Comparison of ENCODE assay signal across 10 mouse cellular contexts in the genomic region with DNA sequence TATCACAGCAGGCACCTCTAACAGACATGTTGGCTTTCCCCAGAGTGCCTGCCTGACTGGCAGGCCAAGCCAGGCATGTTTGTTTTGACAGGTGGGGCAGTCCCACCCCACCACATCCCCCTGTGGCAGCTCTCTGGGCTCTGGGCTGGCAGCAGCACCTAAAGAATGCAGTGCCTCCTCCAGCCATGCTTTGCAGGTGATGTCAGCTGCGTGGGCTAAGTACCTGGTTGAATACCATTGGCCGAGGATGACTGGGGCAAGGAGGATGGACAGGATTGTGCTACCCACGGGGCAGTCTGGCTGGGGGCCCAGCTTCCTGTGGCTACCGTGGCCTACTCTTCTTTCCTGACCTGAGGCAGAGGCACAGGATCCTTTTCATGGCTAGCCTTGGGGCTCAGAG.
DNase-seq lines count a peak whose midpoint lies in the region; ATAC-seq and TF ChIP-seq lines count a peak whose summit lies in the region.
"Had no signal": no experiment of that assay in that cellular context is flagged by ENCODE, and none has a peak within 500 bp of the region (broad histone marks: within the 10 kb centered on the region; RNA-seq: fewer than 3 reads in every experiment).

No protein-coding gene starts in this region.

- H3K27ac ChIP-seq in thymus, adult 2 months (ENCODE audit: control insufficient read depth, insufficient read depth, low read length), result no peak overlapping the region
- H3K27ac ChIP-seq in lung, embryonic 14.5 days (ENCODE audit: low read depth), result no peak overlapping the region
- no peak overlapping the region for H3K27ac ChIP-seq in kidney, embryonic 15.5 days
- H3K27ac ChIP-seq: embryonic facial prominence, embryonic 13.5 days; intestine, embryonic 15.5 days had no signal

- no peaks in the 10 kb centered on the region for H3K9me3 ChIP-seq in lung, embryonic 14.5 days (ENCODE audit: low read depth, low read length)
- H3K9me3 ChIP-seq in kidney, embryonic 15.5 days (replicated peaks), result no peaks in the 10 kb centered on the region
- H3K9me3 ChIP-seq: embryonic facial prominence, embryonic 13.5 days; intestine, embryonic 15.5 days had no signal

- TF ChIP-seq POLR2A in thymus, adult 2 months (IDR thresholded peaks at IDR 0.05; ENCODE audit: control insufficient read depth, extremely low read depth, insufficient read depth, low read length, poor library complexity), result no peak

- TF ChIP-seq CTCF in thymus, adult 2 months (IDR thresholded peaks at IDR 0.05; ENCODE audit: borderline replicate concordance, control insufficient read depth, extremely low read depth, insufficient read depth, low read length, poor library complexity), result no peak
- no peak for TF ChIP-seq CTCF in lung, embryonic 14.5 days (IDR thresholded peaks at IDR 0.05; ENCODE audit: low read depth)

- WGBS in thymus, adult 2 months, result 38% methylated on average over 4 of the region's 4 CpGs
- WGBS in lung, embryonic 14.5 days, result 32% methylated on average over 4 of the region's 4 CpGs
- WGBS in kidney, embryonic 15.5 days, result 57% methylated on average over 4 of the region's 4 CpGs

- no peak overlapping the region for H3K4me3 ChIP-seq in thymus, adult 2 months (ENCODE audit: control insufficient read depth, insufficient read depth, low read length)
- H3K4me3 ChIP-seq in lung, embryonic 14.5 days (ENCODE audit: low read depth, low read length), result no peak overlapping the region
- H3K4me3 ChIP-seq in kidney, embryonic 15.5 days (replicated peaks), result no peak overlapping the region
- H3K4me3 ChIP-seq: embryonic facial prominence, embryonic 13.5 days; intestine, embryonic 15.5 days had no signal

- H3K36me3 ChIP-seq in thymus, adult 2 months (ENCODE audit: control insufficient read depth, insufficient read depth, low read length), result no peaks in the 10 kb centered on the region
- no peaks in the 10 kb centered on the region for H3K36me3 ChIP-seq in lung, embryonic 14.5 days (ENCODE audit: insufficient read depth)
- no peaks in the 10 kb centered on the region for H3K36me3 ChIP-seq in kidney, embryonic 15.5 days
- H3K36me3 ChIP-seq: embryonic facial prominence, embryonic 13.5 days; intestine, embryonic 15.5 days had no signal

- peak; percentile 4 for DNase-seq in CD4-positive, CD25-positive, alpha-beta regulatory T cell, adult 2 months (ENCODE audit: low read depth, low spot score)
- peak; percentile 21 for DNase-seq in thymus, postnatal 4 days
- DNase-seq in thymus, adult 2 months, result no peak
- DNase-seq in lung, embryonic 14.5 days, result peak; percentile 24
- DNase-seq in frontal cortex, postnatal 25 days (ENCODE audit: low spot score in 2 of 2), result no peak
- no peak for DNase-seq in adrenal gland, postnatal 4 days (ENCODE audit: low spot score in 2 of 2)

- no peak overlapping the region for H3K4me2 ChIP-seq in lung, embryonic 14.5 days
- H3K4me2 ChIP-seq in kidney, embryonic 15.5 days, result no peak overlapping the region
- H3K4me2 ChIP-seq: embryonic facial prominence, embryonic 13.5 days; intestine, embryonic 15.5 days had no signal

- H3K9ac ChIP-seq in lung, embryonic 14.5 days, result no peak overlapping the region
- H3K9ac ChIP-seq in kidney, embryonic 15.5 days, result no peak overlapping the region
- H3K9ac ChIP-seq: embryonic facial prominence, embryonic 13.5 days; intestine, embryonic 15.5 days had no signal

- no peak for ATAC-seq in CD4-positive, CD25-positive, alpha-beta regulatory T cell, adult 4 months
- ATAC-seq in lung, embryonic 14.5 days (ENCODE audit: insufficient read depth), result 0 out of 2 replicates have a peak, but pooled peaks have one; percentile 50
- ATAC-seq in kidney, embryonic 15.5 days (replicated peaks; ENCODE audit: low FRiP score), result no peak

- peaks cover 4% of the 10 kb centered on the region for H3K4me1 ChIP-seq in thymus, adult 2 months (replicated peaks; ENCODE audit: control insufficient read depth, insufficient read depth, low read length)
- 0 out of 2 replicates have a peak, but pooled peaks cover 5% of the 10 kb centered on the region for H3K4me1 ChIP-seq in lung, embryonic 14.5 days (ENCODE audit: insufficient read depth)
- H3K4me1 ChIP-seq in kidney, embryonic 15.5 days, result peaks cover 22% of the 10 kb centered on the region

- H3K27me3 ChIP-seq in thymus, adult 2 months (ENCODE audit: control insufficient read depth, insufficient read depth, low read length), result no peaks in the 10 kb centered on the region
- no peaks in the 10 kb centered on the region for H3K27me3 ChIP-seq in lung, embryonic 14.5 days (ENCODE audit: insufficient read depth, low read length)
- no peaks in the 10 kb centered on the region for H3K27me3 ChIP-seq in kidney, embryonic 15.5 days
- H3K27me3 ChIP-seq: embryonic facial prominence, embryonic 13.5 days; intestine, embryonic 15.5 days had no signal

Comparison
In these comparisons a context has a peak if more than half of its experiments do, and no peak if none do; other contexts are left out.
1. DNase-seq: peak in CD4-positive, CD25-positive, alpha-beta regulatory T cell, adult 2 months (single experiment), thymus, postnatal 4 days (single experiment) and lung, embryonic 14.5 days (single experiment); none in thymus, adult 2 months (single experiment), frontal cortex, postnatal 25 days (0 of 2) and adrenal gland, postnatal 4 days (0 of 2).